Mouse (Mus musculus): Measurements from ENCODE around the gene Spc24. TPM values are rescaled to one million over a fixed set of nuclear protein-coding genes. Genes with fewer than 3 reads are reported as not detected.

Gene Spc24
- polyA plus RNA-seq, 1 experiment = 22.6 TPM

DNA sequence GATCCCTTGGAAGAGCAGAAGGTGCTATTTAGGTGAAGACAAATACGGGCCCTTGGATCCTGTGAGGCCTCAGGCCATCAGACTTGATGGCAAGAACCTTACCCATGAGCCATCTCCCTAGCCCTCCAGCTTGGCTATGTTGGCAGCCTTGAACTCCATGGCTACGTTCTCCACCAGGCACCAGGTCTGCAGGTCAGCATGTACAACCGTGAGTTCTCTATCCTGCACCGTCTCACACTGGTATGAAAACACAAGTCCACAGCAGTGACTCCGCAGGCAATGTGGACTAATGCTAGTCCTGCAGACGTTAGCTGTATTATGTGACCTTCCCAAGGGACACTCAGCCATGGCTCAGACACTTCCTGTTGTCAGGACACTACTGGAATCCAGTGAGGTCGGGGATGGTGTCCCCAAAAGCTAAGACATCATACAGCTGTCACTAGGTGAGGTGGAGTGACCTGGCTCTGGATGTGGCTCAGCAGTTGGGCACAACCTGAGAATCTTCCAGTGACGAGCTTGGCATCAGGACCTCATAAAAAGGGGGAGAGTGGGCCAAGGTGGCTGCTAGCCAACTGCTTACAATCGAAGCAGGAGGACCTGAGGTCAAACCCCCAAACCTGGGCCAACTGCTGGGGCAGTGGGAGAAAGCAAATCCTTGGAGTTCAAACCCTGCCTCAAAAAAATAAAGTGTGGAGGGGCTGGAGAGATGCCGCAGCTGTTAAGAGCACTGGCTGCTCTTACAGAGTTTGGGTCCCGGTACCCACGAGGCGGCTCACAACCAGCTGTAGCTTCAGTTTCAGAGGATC is 5.4 kb downstream of the Spc24 start:
- TF ChIP-seq CTCF (IDR thresholded peaks at IDR 0.05; ENCODE audit: extremely low read depth, insufficient read length, insufficient replicate concordance, low read depth, low read length) = no peak
- no peak for TF ChIP-seq POLR2A (IDR thresholded peaks at IDR 0.05; ENCODE audit: low read depth, low read length)
- 72% methylated on average over 13 of the region's 13 CpGs for WGBS
- H3K27ac ChIP-seq (ENCODE audit: insufficient read depth, low read depth, low read length) = no peak overlapping the region

DNA sequence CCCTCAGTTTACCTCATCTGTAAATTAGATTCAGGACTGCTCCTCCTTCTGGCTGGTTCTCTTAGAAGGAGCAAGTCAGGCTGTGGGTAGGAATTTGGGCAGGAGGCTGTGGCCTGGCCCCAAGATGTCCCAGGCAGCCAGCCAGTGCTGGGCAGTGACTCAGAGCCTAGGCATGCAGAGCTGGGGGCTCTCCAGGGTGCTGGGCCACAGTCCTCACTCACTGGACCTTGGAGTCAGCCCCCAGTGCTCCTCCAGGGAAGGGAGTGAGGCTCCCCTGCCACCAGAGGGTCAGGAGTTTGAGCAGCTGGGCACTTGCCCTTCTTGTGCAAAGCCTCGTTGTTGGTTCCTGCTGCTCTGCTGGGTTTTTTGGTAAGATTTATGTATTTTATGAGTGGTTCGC is 6.1 kb downstream of the Spc24 start:
- Histone ChIP-seq H3K36me3 (ENCODE audit: control insufficient read depth, insufficient read depth, low read length) (peaks cover 16% of the 10 kb centered on the region), H3K27ac (ENCODE audit: insufficient read depth, low read depth, low read length) (no peak overlapping the region; the same call in 1 of the 2 replicates), H3K4me1 (ENCODE audit: control insufficient read depth, insufficient read depth, insufficient read length, low read length) (peaks cover 19% of the 10 kb centered on the region), H3K4me3 (ENCODE audit: low read depth, low read length) (no peak overlapping the region), H3K27me3 (ENCODE audit: control insufficient read depth, insufficient read depth, low read length) (no peaks in the 10 kb centered on the region)
- 83% methylated on average over 2 of the region's 2 CpGs for WGBS
- TF ChIP-seq POLR2A (IDR thresholded peaks at IDR 0.05; ENCODE audit: low read depth, low read length) (no peak), CTCF (IDR thresholded peaks at IDR 0.05; ENCODE audit: extremely low read depth, insufficient read length, insufficient replicate concordance, low read depth, low read length) (no peak)

More for the DNA sequence above, 5.4 kb downstream of the Spc24 start:
- Histone ChIP-seq H3K4me1 (ENCODE audit: control insufficient read depth, insufficient read depth, insufficient read length, low read length) (peaks cover 19% of the 10 kb centered on the region), H3K36me3 (ENCODE audit: control insufficient read depth, insufficient read depth, low read length) (peaks cover 9% of the 10 kb centered on the region), H3K4me3 (ENCODE audit: low read depth, low read length) (no peak overlapping the region), H3K27me3 (ENCODE audit: control insufficient read depth, insufficient read depth, low read length) (no peaks in the 10 kb centered on the region)

DNA sequence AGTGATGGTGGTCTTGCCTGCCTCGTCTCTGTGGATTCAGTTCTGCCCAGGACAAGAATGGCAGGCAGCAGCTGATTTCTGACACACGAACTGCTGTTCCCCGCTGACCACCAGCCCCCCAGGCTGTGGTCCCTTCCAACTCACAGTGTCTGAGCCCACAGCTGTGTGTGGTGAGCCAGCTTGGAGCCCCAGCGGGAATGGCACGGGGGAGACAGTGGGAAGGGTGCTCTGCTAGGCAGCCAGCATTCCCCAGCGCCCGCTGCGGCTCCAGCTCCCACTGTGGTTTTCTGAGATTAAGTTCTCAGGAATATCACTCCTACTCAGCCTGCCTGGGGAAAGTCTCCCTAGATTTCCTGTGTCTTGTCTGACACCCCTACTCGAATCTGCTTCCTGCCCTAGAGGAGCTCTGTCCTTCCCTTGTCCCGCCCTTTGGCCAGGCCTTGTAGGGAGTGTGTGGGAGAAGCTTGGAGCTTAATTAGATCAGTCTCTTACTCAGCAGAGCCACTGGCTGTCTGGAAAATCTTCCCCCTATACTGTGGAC is 7.8 kb downstream of the Spc24 start:
- Histone ChIP-seq H3K27me3 (ENCODE audit: control insufficient read depth, insufficient read depth, low read length) (no peaks in the 10 kb centered on the region), H3K4me1 (ENCODE audit: control insufficient read depth, insufficient read depth, insufficient read length, low read length) (peaks cover 19% of the 10 kb centered on the region), H3K27ac (ENCODE audit: insufficient read depth, low read depth, low read length) (peak overlapping the region; percentile 81), H3K4me3 (ENCODE audit: low read depth, low read length) (no peak overlapping the region), H3K36me3 (ENCODE audit: control insufficient read depth, insufficient read depth, low read length) (peaks cover 33% of the 10 kb centered on the region)
- WGBS = 56% methylated on average over 10 of the region's 10 CpGs
- TF ChIP-seq POLR2A (IDR thresholded peaks at IDR 0.05; ENCODE audit: low read depth, low read length) = no peak
- no peak for TF ChIP-seq CTCF (IDR thresholded peaks at IDR 0.05; ENCODE audit: extremely low read depth, insufficient read length, insufficient replicate concordance, low read depth, low read length)

DNA sequence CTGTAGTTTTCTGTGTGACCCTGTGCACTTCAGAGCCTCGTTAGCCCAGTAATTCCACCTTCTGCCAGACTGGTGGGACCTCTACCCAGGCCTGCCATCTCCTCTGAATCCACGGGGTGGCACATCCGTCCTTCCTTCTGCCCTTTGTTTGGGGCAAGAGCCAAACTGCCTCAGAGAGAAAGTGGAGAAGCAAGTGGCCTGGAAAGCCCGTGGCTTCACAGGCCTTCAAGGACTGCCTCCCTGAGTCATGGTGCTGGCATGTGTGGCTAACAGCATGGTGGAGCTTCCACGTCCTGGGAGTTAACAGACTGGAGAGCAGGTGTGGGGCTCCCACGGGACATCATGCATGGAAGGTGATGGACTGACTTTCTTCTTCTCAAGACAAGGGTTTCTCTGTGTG is 8.8 kb downstream of the Spc24 start:
- peaks cover 42% of the 10 kb centered on the region for H3K36me3 ChIP-seq (ENCODE audit: control insufficient read depth, insufficient read depth, low read length)
- peaks cover 19% of the 10 kb centered on the region for H3K4me1 ChIP-seq (ENCODE audit: control insufficient read depth, insufficient read depth, insufficient read length, low read length)
- 46% methylated on average over 6 of the region's 6 CpGs for WGBS
- H3K4me3 ChIP-seq (ENCODE audit: low read depth, low read length) = no peak overlapping the region
- no peak overlapping the region for H3K27ac ChIP-seq (ENCODE audit: insufficient read depth, low read depth, low read length)
- H3K27me3 ChIP-seq (ENCODE audit: control insufficient read depth, insufficient read depth, low read length) = no peaks in the 10 kb centered on the region
- TF ChIP-seq POLR2A (IDR thresholded peaks at IDR 0.05; ENCODE audit: low read depth, low read length) (no peak), CTCF (IDR thresholded peaks at IDR 0.05; ENCODE audit: extremely low read depth, insufficient read length, insufficient replicate concordance, low read depth, low read length) (peak; percentile 33; the same call in 1 of the 2 replicates)

DNA sequence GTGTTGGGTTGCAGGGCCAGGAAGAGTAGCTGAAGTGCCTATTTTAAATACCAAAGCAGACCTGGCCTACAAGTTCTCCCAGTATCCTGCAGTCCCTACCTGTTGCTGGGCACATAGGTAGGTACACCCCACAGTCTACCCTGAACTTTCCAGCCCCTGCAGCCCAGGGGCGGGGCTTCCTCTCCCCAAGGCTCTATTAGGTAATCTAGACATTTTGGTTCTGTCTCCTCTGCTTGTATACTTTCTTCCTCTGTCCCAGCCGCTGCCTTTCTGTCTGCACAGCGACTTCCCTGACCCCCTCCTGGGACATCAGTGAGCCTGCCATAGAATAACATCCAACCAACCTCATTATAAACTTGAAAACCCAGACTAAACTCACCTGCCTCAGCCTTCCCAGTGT is 9.7 kb downstream of the Spc24 start:
- Histone ChIP-seq H3K36me3 (ENCODE audit: control insufficient read depth, insufficient read depth, low read length) (peaks cover 52% of the 10 kb centered on the region), H3K27ac (ENCODE audit: insufficient read depth, low read depth, low read length) (no peak overlapping the region), H3K27me3 (ENCODE audit: control insufficient read depth, insufficient read depth, low read length) (no peaks in the 10 kb centered on the region), H3K4me1 (ENCODE audit: control insufficient read depth, insufficient read depth, insufficient read length, low read length) (peaks cover 19% of the 10 kb centered on the region), H3K4me3 (ENCODE audit: low read depth, low read length) (no peak overlapping the region)
- no peak for TF ChIP-seq POLR2A (IDR thresholded peaks at IDR 0.05; ENCODE audit: low read depth, low read length)
- TF ChIP-seq CTCF (IDR thresholded peaks at IDR 0.05; ENCODE audit: extremely low read depth, insufficient read length, insufficient replicate concordance, low read depth, low read length) = no peak
- 84% methylated on average over 3 of the region's 3 CpGs for WGBS

DNA sequence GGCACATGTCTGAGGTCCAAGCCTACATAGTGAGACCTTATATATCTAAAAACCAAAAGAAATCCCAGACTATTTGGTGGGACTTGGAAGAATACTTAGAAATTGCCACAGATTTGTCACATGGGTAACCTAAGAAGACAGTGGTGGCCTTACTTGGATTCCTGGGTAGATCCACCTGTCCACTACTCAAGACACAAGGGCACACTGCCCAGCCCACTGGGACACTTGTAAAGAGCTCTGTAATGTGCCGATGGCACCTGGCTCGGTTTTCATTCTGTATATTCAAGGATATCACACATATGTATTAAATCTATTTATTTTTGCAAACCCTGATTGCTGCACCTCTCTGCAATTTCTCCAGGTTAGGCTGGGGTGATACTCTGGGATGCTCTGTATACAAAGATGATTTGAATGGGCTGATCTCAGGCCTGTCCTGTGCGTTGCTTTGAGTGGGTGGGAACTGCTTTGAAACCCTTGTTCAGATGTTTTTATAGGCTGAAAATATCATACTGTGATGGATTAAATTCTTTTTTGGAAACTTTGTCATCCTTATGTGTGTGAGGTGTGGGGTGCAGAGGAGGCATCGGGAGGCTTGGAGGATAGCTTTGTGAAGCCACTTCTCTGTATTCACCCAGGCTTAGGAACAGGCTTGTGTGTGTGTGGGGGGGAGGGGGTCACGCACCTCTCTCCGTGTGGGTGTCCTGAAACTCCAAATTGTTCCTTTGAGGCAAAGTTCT is 10.6 kb downstream of the Spc24 start:
- Histone ChIP-seq H3K27ac (ENCODE audit: insufficient read depth, low read depth, low read length) (no peak overlapping the region), H3K4me3 (ENCODE audit: low read depth, low read length) (no peak overlapping the region), H3K27me3 (ENCODE audit: control insufficient read depth, insufficient read depth, low read length) (no peaks in the 10 kb centered on the region), H3K4me1 (ENCODE audit: control insufficient read depth, insufficient read depth, insufficient read length, low read length) (peaks cover 19% of the 10 kb centered on the region), H3K36me3 (ENCODE audit: control insufficient read depth, insufficient read depth, low read length) (peaks cover 59% of the 10 kb centered on the region)
- TF ChIP-seq CTCF (IDR thresholded peaks at IDR 0.05; ENCODE audit: extremely low read depth, insufficient read length, insufficient replicate concordance, low read depth, low read length) = no peak
- no peak for TF ChIP-seq POLR2A (IDR thresholded peaks at IDR 0.05; ENCODE audit: low read depth, low read length)
- WGBS = 87% methylated on average over 6 of the region's 6 CpGs

DNA sequence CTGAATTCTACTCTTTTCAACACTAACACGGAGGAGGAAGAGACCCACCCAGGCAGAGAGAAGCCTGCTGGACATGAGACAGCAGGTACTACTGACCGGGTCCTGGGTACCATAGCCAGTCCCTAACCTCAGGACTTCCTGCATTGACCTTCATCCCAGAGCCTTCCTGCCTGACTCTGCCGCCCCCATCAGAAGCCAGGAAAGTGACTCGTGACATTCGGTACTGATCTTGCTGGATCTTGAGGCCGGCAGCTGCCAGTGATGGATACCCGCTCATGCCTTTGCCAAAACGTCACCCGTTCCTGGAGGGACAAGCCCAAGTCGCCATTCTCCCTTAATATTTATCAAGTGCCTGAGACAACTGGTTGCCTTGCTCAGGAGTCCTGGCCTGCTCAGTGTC is 11.6 kb downstream of the Spc24 start:
- Histone ChIP-seq H3K27ac (ENCODE audit: insufficient read depth, low read depth, low read length) (no peak overlapping the region), H3K4me3 (ENCODE audit: low read depth, low read length) (no peak overlapping the region), H3K4me1 (ENCODE audit: control insufficient read depth, insufficient read depth, insufficient read length, low read length) (peaks cover 12% of the 10 kb centered on the region), H3K27me3 (ENCODE audit: control insufficient read depth, insufficient read depth, low read length) (no peaks in the 10 kb centered on the region), H3K36me3 (ENCODE audit: control insufficient read depth, insufficient read depth, low read length) (peaks cover 69% of the 10 kb centered on the region)
- TF ChIP-seq CTCF (IDR thresholded peaks at IDR 0.05; ENCODE audit: extremely low read depth, insufficient read length, insufficient replicate concordance, low read depth, low read length) (no peak), POLR2A (IDR thresholded peaks at IDR 0.05; ENCODE audit: low read depth, low read length) (no peak)
- 69% methylated on average over 10 of the region's 10 CpGs for WGBS
